Mouse (Mus musculus) myocyte (in vitro differentiated cells): ENCODE data around the gene Zdhhc20. TPM values are rescaled to one million over a fixed set of nuclear protein-coding genes. Genes with fewer than 3 reads are reported as not detected.
"Not testable (repeated sequence)": the region's sequence is repeated elsewhere in the genome, so short reads cannot be mapped to it uniquely, and the experiment has no call there.

Experiments used
- H3K27me3 ChIP-seq: one replicate; pipeline ENCODE4 v1.6.1; 2011; ENCODE audit not compliant: control insufficient read depth, insufficient read depth, insufficient read length
- H3K36me3 ChIP-seq: one replicate; pipeline ENCODE4 v1.6.1; 2011; ENCODE audit not compliant: control insufficient read depth, insufficient read depth
- H3K4me2 ChIP-seq: one replicate; pipeline ENCODE4 v1.6.1; 2011; ENCODE audit warnings: low read depth, control low read depth
- H3K4me3 ChIP-seq: one replicate; pipeline ENCODE4 v1.5.1; 2011; ENCODE audit warnings: mild to moderate bottlenecking, control low read depth, moderate library complexity
- H3K79me2 ChIP-seq: one replicate; pipeline ENCODE4 v1.6.1; 2011; ENCODE audit not compliant: control insufficient read depth, insufficient read depth
- H3ac ChIP-seq: one replicate; pipeline ENCODE4 v1.6.1; 2011; ENCODE audit not compliant: control insufficient read depth, insufficient read length
- CEBPB ChIP-seq: IDR thresholded peaks from 2 replicates; pipeline ENCODE4 v1.6.1; 2011; ENCODE audit warnings: mild to moderate bottlenecking, moderate library complexity; ENCODE audit not compliant: poor library complexity, insufficient read depth, severe bottlenecking
- E2F4 ChIP-seq: IDR thresholded peaks from one replicate; pipeline ENCODE4 v1.6.1; 2011; ENCODE audit warnings: mild to moderate bottlenecking, control low read depth, moderate library complexity; ENCODE audit not compliant: insufficient read depth
- MAX ChIP-seq: IDR thresholded peaks from one replicate; pipeline ENCODE4 v1.6.1; 2011; ENCODE audit warnings: low read depth, mild to moderate bottlenecking, control low read depth
- MYOD1 ChIP-seq, 3 experiments: IDR thresholded peaks; one replicate each; pipeline ENCODE4 v1.6.1; 2011; ENCODE audit warnings: control low read depth in 2 of 3, low read depth in 2 of 3, mild to moderate bottlenecking in 2 of 3, moderate library complexity in 1 of 3; ENCODE audit not compliant: insufficient read length in 2 of 3, control insufficient read depth in 1 of 3
- MYOG ChIP-seq, 3 experiments: IDR thresholded peaks; one replicate each; pipeline ENCODE4 v1.6.1; 2011; ENCODE audit warnings: control low read depth in 2 of 3, low read depth in 2 of 3, mild to moderate bottlenecking in 2 of 3; ENCODE audit not compliant: insufficient read length in 2 of 3, control insufficient read depth in 1 of 3, insufficient read depth in 1 of 3
- POLR2A ChIP-seq: IDR thresholded peaks from one replicate; pipeline ENCODE4 v1.6.1; 2011; ENCODE audit warnings: low read depth, mild to moderate bottlenecking, control low read depth, moderate library complexity; ENCODE audit not compliant: insufficient read length
- POLR2AphosphoS2 ChIP-seq: IDR thresholded peaks from one replicate; pipeline ENCODE4 v1.6.1; 2011; ENCODE audit warnings: low read depth, control low read depth; ENCODE audit not compliant: insufficient read length
- REST ChIP-seq: IDR thresholded peaks from one replicate; pipeline ENCODE4 v1.6.1; 2011; ENCODE audit warnings: mild to moderate bottlenecking, control low read depth, moderate library complexity; ENCODE audit not compliant: insufficient read depth, insufficient read length
- SRF ChIP-seq: IDR thresholded peaks from one replicate; pipeline ENCODE4 v1.6.1; 2011; ENCODE audit warnings: low read depth; ENCODE audit not compliant: control insufficient read depth, insufficient read length
- TCF12 ChIP-seq: IDR thresholded peaks from one replicate; pipeline ENCODE4 v1.6.1; 2011; ENCODE audit warnings: mild to moderate bottlenecking, control low read depth; ENCODE audit not compliant: poor library complexity, insufficient read depth, severe bottlenecking
- TCF3 ChIP-seq: IDR thresholded peaks from one replicate; pipeline ENCODE4 v1.6.1; 2011; ENCODE audit warnings: low read depth, control low read depth; ENCODE audit not compliant: insufficient read length
- USF1 ChIP-seq: IDR thresholded peaks from one replicate; pipeline ENCODE4 v1.6.1; 2011; ENCODE audit warnings: low read depth, mild to moderate bottlenecking, control low read depth, moderate library complexity
- polyA plus RNA-seq: library from polyadenylated mRNA; unstranded; fragments of >200 nt; fragmentation: generic; extraction: Trizol; gene quantifications from one replicate; pipeline ENCODE4 v1.2.1, GENCODE M21; 2012; ENCODE audit warnings: missing spikeins

The Zdhhc20 gene
- polyA plus RNA-seq, 1 experiment = 9.6 TPM

DNA sequence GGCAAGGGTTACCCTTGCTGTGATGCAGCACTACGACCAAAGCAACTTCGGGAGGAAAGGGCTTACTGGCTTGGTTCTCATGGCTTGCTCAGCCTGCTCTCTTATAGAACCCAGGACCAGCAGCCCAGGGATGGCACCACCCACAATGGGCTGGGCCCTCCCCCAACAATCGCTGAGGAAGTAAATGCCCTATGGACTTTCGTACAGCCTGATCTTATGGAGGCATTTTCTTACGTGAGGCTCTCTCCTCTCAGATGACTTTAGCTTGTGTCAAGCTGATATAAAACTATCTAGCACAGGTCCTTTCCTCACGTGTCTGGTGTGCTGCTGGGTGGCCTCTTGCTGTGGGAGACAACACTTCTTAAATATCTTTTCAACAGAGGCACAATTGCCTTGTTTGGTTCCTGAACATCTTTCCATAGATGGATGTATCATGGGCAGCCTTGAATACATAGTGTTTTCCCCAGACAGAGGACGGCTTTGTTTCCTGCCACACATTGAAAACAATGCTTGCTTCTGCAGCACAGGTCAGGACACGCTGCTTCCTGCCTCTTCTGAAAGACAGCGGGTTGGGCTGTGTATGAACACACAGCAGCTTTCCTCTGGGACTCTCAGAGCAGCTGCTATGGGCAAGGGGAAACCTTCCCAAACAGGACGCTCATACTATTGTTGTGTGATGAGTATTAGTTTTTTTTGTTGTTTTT lies 31.5 kb upstream of the Zdhhc20 start:
- H3K79me2 ChIP-seq = no peaks in the 10 kb centered on the region
- peaks cover 38% of the 10 kb centered on the region for H3K36me3 ChIP-seq
- no peak overlapping the region for H3ac ChIP-seq
- H3K4me3 ChIP-seq = no peak overlapping the region
- H3K27me3 ChIP-seq = no peaks in the 10 kb centered on the region
- no peak overlapping the region for H3K4me2 ChIP-seq
- TF ChIP-seq MYOG (IDR thresholded peaks at IDR 0.05; ENCODE audit: control insufficient read depth in 1 of 3, insufficient read depth in 1 of 3, insufficient read length in 2 of 3, low read depth in 2 of 3) (no peak), MAX (no peak), POLR2AphosphoS2 (peak; percentile 14), MYOD1 (IDR thresholded peaks at IDR 0.05; ENCODE audit: control insufficient read depth in 1 of 3, insufficient read length in 2 of 3, low read depth in 2 of 3) (no peak), CEBPB (no peak), TCF3 (no peak), SRF (no peak), USF1 (no peak)

DNA sequence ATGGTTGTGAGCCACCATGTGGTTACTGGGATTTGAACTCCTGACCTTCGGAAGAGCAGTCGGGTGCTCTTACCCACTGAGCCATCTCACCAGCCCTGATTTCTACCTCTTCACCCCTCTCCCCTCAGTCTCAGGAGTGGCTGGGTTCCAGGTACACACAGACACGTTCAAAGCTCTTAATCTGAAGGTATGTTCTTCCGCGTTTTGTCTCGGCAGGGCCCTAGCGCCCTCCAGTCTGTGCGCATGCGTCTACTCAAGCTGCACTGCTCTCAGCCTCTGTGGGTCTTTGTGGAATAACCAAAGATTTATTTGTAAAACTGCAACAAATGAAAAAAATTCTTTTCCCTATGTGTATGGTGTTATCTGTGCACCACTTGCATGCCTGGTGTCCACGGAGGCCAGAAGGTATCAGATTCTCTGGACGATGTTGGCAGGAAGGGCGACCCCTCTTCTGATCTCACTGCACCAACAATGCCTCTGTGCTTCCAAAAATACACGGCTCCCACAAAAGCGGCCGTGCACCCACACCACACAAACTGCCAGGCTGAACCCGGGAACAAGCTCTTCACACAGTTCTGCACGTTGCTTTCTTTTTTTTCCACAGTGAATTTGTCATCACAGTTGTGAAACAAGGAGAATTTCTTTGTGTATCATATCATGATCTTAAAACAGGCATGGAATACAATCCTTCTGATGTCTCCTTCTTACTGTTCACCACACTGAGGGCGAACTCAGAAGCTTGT lies 30.7 kb upstream of the Zdhhc20 start:
- H3K4me2 ChIP-seq = no peak overlapping the region
- no peak overlapping the region for H3K4me3 ChIP-seq
- H3K27me3 ChIP-seq = no peaks in the 10 kb centered on the region
- H3K79me2 ChIP-seq = no peaks in the 10 kb centered on the region
- H3ac ChIP-seq = no peak overlapping the region
- H3K36me3 ChIP-seq = peaks cover 39% of the 10 kb centered on the region
- TF ChIP-seq POLR2AphosphoS2 = no peak
- TF ChIP-seq CEBPB = no peak
- TF ChIP-seq USF1 = no peak
- no peak for TF ChIP-seq MYOD1 (IDR thresholded peaks at IDR 0.05; ENCODE audit: control insufficient read depth in 1 of 3, insufficient read length in 2 of 3, low read depth in 2 of 3)
- no peak for TF ChIP-seq E2F4
- no peak for TF ChIP-seq REST

DNA sequence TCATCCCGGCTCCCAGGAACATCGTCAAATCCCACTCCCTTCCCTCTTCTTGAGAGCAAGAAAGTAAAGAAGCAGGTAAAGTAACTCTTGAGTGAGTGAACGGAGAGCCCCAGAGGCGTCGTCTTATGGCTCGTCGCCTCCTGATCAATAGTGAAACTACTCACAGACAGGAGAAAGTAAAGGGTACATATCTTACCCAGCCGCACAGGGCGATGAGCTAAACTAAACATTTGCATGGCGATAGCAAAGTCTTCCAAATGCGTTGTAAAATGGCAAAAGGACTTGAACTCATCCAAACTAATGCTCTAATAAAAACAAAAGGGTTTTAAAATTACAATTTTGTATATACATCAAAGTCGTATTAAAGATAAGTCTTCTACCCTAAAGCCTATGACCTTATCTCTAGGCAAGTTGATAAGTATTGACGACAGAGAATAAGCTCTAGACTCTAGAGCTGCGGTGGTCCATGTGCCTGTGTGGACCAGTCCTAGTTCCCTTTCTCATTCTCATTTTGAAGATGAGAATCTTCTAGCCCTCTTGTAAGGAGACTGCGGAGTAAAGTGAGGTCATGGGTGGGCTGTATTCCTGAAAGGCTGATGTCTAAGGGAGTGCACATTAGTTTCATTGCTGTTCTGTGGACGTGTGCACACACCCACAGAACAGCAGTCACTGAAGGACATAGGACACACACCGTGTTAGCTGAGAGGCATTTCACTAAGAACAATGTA lies 29.2 kb upstream of the Zdhhc20 start:
- no peak overlapping the region for H3ac ChIP-seq

GRCm38 (mm10) chr14:57915341-57915740 lies 25.3 kb upstream of the Zdhhc20 start:
- TF ChIP-seq MAX = no peak
- TF ChIP-seq SRF = no peak
- TF ChIP-seq E2F4 = no peak
- TF ChIP-seq POLR2AphosphoS2 = no peak
- no peak for TF ChIP-seq MYOD1 (IDR thresholded peaks at IDR 0.05; ENCODE audit: control insufficient read depth in 1 of 3, insufficient read length in 2 of 3, low read depth in 2 of 3)
- TF ChIP-seq USF1 = no peak
- Histone ChIP-seq H3K4me3 (no peak overlapping the region), H3K4me2 (no peak overlapping the region), H3K79me2 (no peaks in the 10 kb centered on the region), H3K27me3 (no peaks in the 10 kb centered on the region), H3ac (no peak overlapping the region), H3K36me3 (peaks cover 17% of the 10 kb centered on the region)

More for the DNA sequence above, 29.2 kb upstream of the Zdhhc20 start:
- Histone ChIP-seq H3K4me3 (no peak overlapping the region), H3K27me3 (no peaks in the 10 kb centered on the region), H3K36me3 (peaks cover 32% of the 10 kb centered on the region), H3K79me2 (no peaks in the 10 kb centered on the region), H3K4me2 (no peak overlapping the region)
- TF ChIP-seq POLR2AphosphoS2 (no peak), MYOG (IDR thresholded peaks at IDR 0.05; ENCODE audit: control insufficient read depth in 1 of 3, insufficient read depth in 1 of 3, insufficient read length in 2 of 3, low read depth in 2 of 3) (no peak), USF1 (no peak), E2F4 (no peak), REST (no peak), MAX (no peak), TCF12 (no peak), TCF3 (no peak), SRF (no peak), CEBPB (no peak), POLR2A (no peak), MYOD1 (IDR thresholded peaks at IDR 0.05; ENCODE audit: control insufficient read depth in 1 of 3, insufficient read length in 2 of 3, low read depth in 2 of 3) (no peak)

- H3K4me2 ChIP-seq, H3K36me3 ChIP-seq, H3K4me3 ChIP-seq, H3K27me3 ChIP-seq, H3ac ChIP-seq, H3K79me2 ChIP-seq: not testable (repeated sequence)
Observed at GRCm38 (mm10) chr14:57912211-57913007, 22.3 kb upstream of the Zdhhc20 start.

DNA sequence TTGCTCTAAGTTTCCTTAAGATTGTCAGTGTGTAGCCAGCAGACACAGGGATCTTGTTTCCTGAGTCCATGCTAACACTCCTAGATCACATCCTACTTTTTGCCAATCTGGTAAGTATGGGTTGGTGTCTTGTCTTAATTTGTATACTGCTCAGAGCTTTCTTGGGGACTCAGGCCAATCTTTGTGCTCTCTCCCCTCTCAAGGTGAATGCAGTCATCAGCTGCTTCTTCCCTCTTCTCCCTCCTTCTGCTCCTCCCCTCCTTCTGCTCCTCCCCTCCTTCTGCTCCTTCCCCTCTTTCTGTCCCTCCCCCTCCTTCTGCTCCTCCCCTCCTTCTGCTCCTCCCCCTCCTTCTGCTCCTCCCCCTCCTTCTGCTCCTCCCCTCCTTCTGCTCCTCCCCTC lies 21.7 kb upstream of the Zdhhc20 start:
- H3K27me3 ChIP-seq, H3K79me2 ChIP-seq, H3K36me3 ChIP-seq, H3ac ChIP-seq, H3K4me2 ChIP-seq, H3K4me3 ChIP-seq: not testable (repeated sequence)
